In the genomic region with DNA sequence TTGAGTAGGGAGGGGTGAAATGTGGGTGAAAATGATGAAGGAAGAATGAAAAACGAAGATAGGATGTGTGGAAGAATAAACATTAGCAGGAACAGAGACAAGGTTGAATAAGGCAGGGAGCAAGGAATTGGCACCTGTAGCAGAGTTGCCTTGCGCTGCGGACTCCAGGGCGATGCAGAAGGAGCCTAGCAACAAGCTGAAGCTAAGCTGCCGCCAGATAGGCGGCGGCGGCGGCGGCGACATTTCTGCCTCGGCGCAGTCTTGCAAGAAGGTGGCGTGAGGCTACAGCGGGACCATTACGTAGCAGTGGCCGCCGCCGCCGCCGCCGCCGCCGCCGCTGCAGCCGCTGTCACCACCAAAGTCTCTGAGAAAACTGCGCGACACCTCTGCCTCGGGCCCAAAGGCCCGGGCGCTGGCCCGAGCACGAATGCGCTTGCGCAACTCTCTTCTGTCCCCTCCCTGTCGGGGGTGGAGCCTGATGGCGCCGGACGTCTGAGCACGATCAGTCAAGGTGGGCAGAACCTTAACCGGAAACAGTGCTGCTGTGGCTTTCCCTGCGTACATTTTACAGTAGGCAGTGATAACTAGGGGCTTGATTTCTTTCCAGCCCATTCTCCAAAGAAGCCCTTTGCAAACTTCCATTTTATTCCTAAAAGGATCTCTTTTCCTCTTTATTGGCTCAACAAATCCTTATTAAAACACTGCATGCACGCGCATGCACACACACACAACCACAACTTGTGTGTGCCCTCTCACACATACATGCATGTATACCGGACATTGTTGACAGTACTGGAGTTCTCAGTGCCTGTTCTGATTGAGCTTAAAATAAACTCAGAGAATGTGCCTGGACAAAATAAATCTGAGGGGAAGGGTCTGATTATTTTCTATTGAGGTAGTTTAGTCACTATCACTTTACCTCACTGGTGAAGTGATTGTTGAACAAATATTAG, we compare ENCODE assay signal across 8 mouse cellular contexts. TPM values are rescaled to one million over a fixed set of nuclear protein-coding genes. Genes with fewer than 3 reads are reported as not detected.
DNase-seq lines count a peak whose midpoint lies in the region; ATAC-seq and TF ChIP-seq lines count a peak whose summit lies in the region.

A gene (minus strand): TSS at position 424 of the 953 bp plus-strand sequence.

- WGBS in heart, embryonic 10.5 days = 20% methylated on average over 42 of the region's 45 CpGs
- 26% methylated on average over 45 of the region's 45 CpGs for WGBS in kidney, embryonic 15.5 days

- peak within 1 kb of the TSS; percentile 81 for H3K4me3 ChIP-seq in bone marrow macrophage, adult 2 months (ENCODE audit: insufficient read depth, low read length)
- peak within 1 kb of the TSS; percentile 48 for H3K4me3 ChIP-seq in embryonic fibroblast, embryonic 13.5 days (ENCODE audit: insufficient read depth, low read length)
- H3K4me3 ChIP-seq in heart, embryonic 10.5 days = peak within 1 kb of the TSS; percentile 58
- peak within 1 kb of the TSS; percentile 51 for H3K4me3 ChIP-seq in kidney, embryonic 15.5 days (replicated peaks)

- H3K36me3 ChIP-seq in heart, embryonic 10.5 days = no peaks in the 10 kb centered on the region
- no peaks in the 10 kb centered on the region for H3K36me3 ChIP-seq in kidney, embryonic 15.5 days

- no peaks in the 10 kb centered on the region for H3K27me3 ChIP-seq in heart, embryonic 10.5 days (ENCODE audit: insufficient read depth, poor library complexity, severe bottlenecking)
- no peaks in the 10 kb centered on the region for H3K27me3 ChIP-seq in kidney, embryonic 15.5 days

- H3K4me2 ChIP-seq in kidney, embryonic 15.5 days = peak within 1 kb of the TSS; percentile 55

- no peak for TF ChIP-seq POLR2A in bone marrow macrophage, adult 2 months (IDR thresholded peaks at IDR 0.05; ENCODE audit: borderline replicate concordance, low read depth, low read length)
- peak; percentile 73 for TF ChIP-seq POLR2A in embryonic fibroblast, embryonic 13.5 days (IDR thresholded peaks at IDR 0.05; ENCODE audit: low read depth, low read length)

- H3K4me1 ChIP-seq in bone marrow macrophage, adult 2 months (ENCODE audit: control insufficient read depth, insufficient read depth, low read length) = peaks cover 10% of the 10 kb centered on the region
- no peaks in the 10 kb centered on the region; the same call in 1 of the 2 replicates for H3K4me1 ChIP-seq in embryonic fibroblast, embryonic 13.5 days (ENCODE audit: control insufficient read depth, insufficient read depth, low read length)
- H3K4me1 ChIP-seq in heart, embryonic 10.5 days = no peaks in the 10 kb centered on the region
- H3K4me1 ChIP-seq in kidney, embryonic 15.5 days = no peaks in the 10 kb centered on the region

- TF ChIP-seq CTCF in bone marrow macrophage, adult 2 months (IDR thresholded peaks at IDR 0.05; ENCODE audit: low read depth, low read length) = no peak
- no peak for TF ChIP-seq CTCF in embryonic fibroblast, embryonic 13.5 days (IDR thresholded peaks at IDR 0.05; ENCODE audit: borderline replicate concordance, insufficient read depth, low read length)

- peak within 1 kb of the TSS; percentile 17 for H3K27ac ChIP-seq in bone marrow macrophage, adult 2 months (ENCODE audit: insufficient read depth, low read depth, low read length)
- H3K27ac ChIP-seq in embryonic fibroblast, embryonic 13.5 days (ENCODE audit: insufficient read depth, low read length) = no peak within 1 kb of the TSS
- H3K27ac ChIP-seq in heart, embryonic 10.5 days = peak within 1 kb of the TSS; percentile 78
- no peak within 1 kb of the TSS for H3K27ac ChIP-seq in kidney, embryonic 15.5 days

- H3K9ac ChIP-seq in kidney, embryonic 15.5 days = peak within 1 kb of the TSS; percentile 39

- ATAC-seq in kidney, embryonic 15.5 days (replicated peaks; ENCODE audit: low FRiP score) = peak; percentile 98
- ATAC-seq in monocyte, adult 5-6 weeks (replicated peaks; ENCODE audit: insufficient number of reproducible peaks, low FRiP score, low TSS enrichment, poor library complexity, severe bottlenecking) = peak; percentile 92

- DNase-seq in A20 (ENCODE audit: low read depth, low spot score) (peak; percentile 89), liver (peak; percentile 88)
- peak; percentile 93 for DNase-seq in heart, embryonic 10.5 days (ENCODE audit: low spot score)
- peak; percentile 80 to 84 for DNase-seq in spleen, postnatal 4 days (ENCODE audit: low spot score in 2 of 2)

- H3K9me3 ChIP-seq in heart, embryonic 10.5 days = no peaks in the 10 kb centered on the region
- H3K9me3 ChIP-seq in kidney, embryonic 15.5 days (replicated peaks) = no peaks in the 10 kb centered on the region

RNA-seq across cellular contexts. Expression of the gene that starts here (rescaled TPM):
- 60.9 and 73.6 TPM in 2 replicates for polyA plus RNA-seq in bone marrow macrophage, adult 2 months (2012; ENCODE audit: insufficient read depth, insufficient read length, missing spikeins)
- polyA plus RNA-seq in embryonic fibroblast, embryonic 13.5 days (2011; ENCODE audit: insufficient read length, low read depth, missing spikeins) = 37.6 and 38.3 TPM in 2 replicates
- 0.89 and 2.1 TPM in 2 replicates for polyA plus RNA-seq in heart, embryonic 10.5 days (2016; fragmentation: Nextera tagmentation; extraction: Ambion mirVana)
- 2.8 and 2.9 TPM in 2 replicates for polyA plus RNA-seq in kidney, embryonic 15.5 days (2015; fragmentation: Nextera tagmentation; extraction: Ambion mirVana)
- total RNA-seq in monocyte, adult 5-6 weeks (2017) = 13.5 to 23.7 TPM (median 15.1 TPM) in 3 replicates

Comparison
In these comparisons a context has a peak if more than half of its experiments do, and no peak if none do; other contexts are left out.
1. H3K27ac ChIP-seq: peak in bone marrow macrophage, adult 2 months (single experiment) and heart, embryonic 10.5 days (single experiment); none in embryonic fibroblast, embryonic 13.5 days (single experiment) and kidney, embryonic 15.5 days (single experiment).
2. Peak in every context shown above with its lines, with median percentiles within 50 percentile points of each other: DNase-seq and H3K4me3 ChIP-seq.